Mouse (Mus musculus) lung, postnatal 0 days (tissue): ENCODE measurements around the gene Ogn. TPM values are rescaled to one million over a fixed set of nuclear protein-coding genes. Genes with fewer than 3 reads are reported as not detected.

Experiments used
- ATAC-seq: fragments of 200-750 bp; cut with Nextera tagmentation; 2 replicates; pipeline ENCODE4 v1.8.0; 2017; ENCODE audit warnings: moderate library complexity
- DNase-seq: peaks from one replicate; pipeline ENCODE4 v3.0.0-alpha.2; 2016; ENCODE audit warnings: low spot score
- H3K27ac ChIP-seq: fragments of 300-500 bp; sonication (generic); 2 replicates; pipeline ENCODE4 v1.5.1; 2014; ENCODE audit warnings: antibody characterized with exemption, mild to moderate bottlenecking, low read length, mixed read lengths
- H3K27me3 ChIP-seq: fragments of 300-500 bp; sonication (generic); replicated peaks from 2 replicates; pipeline ENCODE4 v1.6.1; 2014; ENCODE audit warnings: low read length, mixed read lengths; ENCODE audit not compliant: insufficient read depth
- H3K36me3 ChIP-seq: fragments of 300-500 bp; sonication (generic); 2 replicates; pipeline ENCODE4 v1.6.1; 2014; ENCODE audit warnings: low read length, mixed read lengths; ENCODE audit not compliant: insufficient read depth
- H3K4me1 ChIP-seq: fragments of 300-500 bp; sonication (generic); 2 replicates; pipeline ENCODE4 v1.6.1; 2014; ENCODE audit warnings: antibody characterized with exemption, low read depth, low read length, mixed read lengths; ENCODE audit not compliant: insufficient read depth
- H3K4me2 ChIP-seq: fragments of 300-500 bp; sonication (generic); replicated peaks from 2 replicates; pipeline ENCODE4 v1.6.1; 2014; ENCODE audit warnings: low read depth, mild to moderate bottlenecking, low read length, moderate library complexity, mixed read lengths
- H3K4me3 ChIP-seq: fragments of 300-500 bp; sonication (generic); 2 replicates; pipeline ENCODE4 v1.5.1; 2014; ENCODE audit warnings: low read depth, low read length
- H3K9ac ChIP-seq: fragments of 300-500 bp; sonication (generic); replicated peaks from 2 replicates; pipeline ENCODE4 v1.6.1; 2014; ENCODE audit warnings: low read depth, mild to moderate bottlenecking
- H3K9me3 ChIP-seq: fragments of 300-500 bp; sonication (generic); 2 replicates; pipeline ENCODE4 v1.6.1; 2016; ENCODE audit warnings: low read length, mixed read lengths
- CTCF ChIP-seq: IDR thresholded peaks from 2 replicates; pipeline ENCODE4 v1.5.1; 2016; ENCODE audit warnings: antibody characterized with exemption, mild to moderate bottlenecking
- EP300 ChIP-seq: IDR thresholded peaks from 2 replicates; pipeline ENCODE4 v1.6.1; 2016; ENCODE audit warnings: antibody characterized with exemption, mild to moderate bottlenecking, control low read depth
- WGBS: fragments of 180-500 bp; shearing (Covaris S2); extraction: QIAGEN DNeasy Blood & Tissue Kit; methylation state at CpG from one replicate; pipeline ENCODE4 v1.1.7; 2014; 5-methylcytosine and 5-hydroxymethylcytosine counted together
- polyA plus RNA-seq: library from polyadenylated mRNA; unstranded; fragments of >200 nt; fragmentation: Nextera tagmentation; extraction: Ambion mirVana; gene quantifications from 2 replicates; pipeline ENCODE4 v1.2.1, GENCODE M21; 2015

The Ogn gene
- polyA plus RNA-seq, 1 experiment from 2014 or later, result 79.1 TPM

GRCm38 (mm10) chr13:49639965-49640364, 32.1 kb downstream of the Ogn start:
- TF ChIP-seq EP300 (no peak), CTCF (no peak)
- H3K27ac ChIP-seq, result no peak overlapping the region
- no peak overlapping the region for H3K9ac ChIP-seq
- H3K9me3 ChIP-seq, result no peaks in the 10 kb centered on the region
- no peak for DNase-seq
- no peaks in the 10 kb centered on the region for H3K4me1 ChIP-seq
- H3K4me3 ChIP-seq, result no peak overlapping the region
- 96% methylated on average over 2 of the region's 2 CpGs for WGBS
- no peak overlapping the region for H3K4me2 ChIP-seq
- H3K27me3 ChIP-seq, result no peaks in the 10 kb centered on the region
- no peak for ATAC-seq
- no peaks in the 10 kb centered on the region for H3K36me3 ChIP-seq

GRCm38 (mm10) chr13:49642650-49643049, 34.8 kb downstream of the Ogn start:
- no peak for DNase-seq

GRCm38 (mm10) chr13:49643669-49644362, 36.0 kb downstream of the Ogn start:
- H3K4me3 ChIP-seq, result no peak overlapping the region
- H3K4me1 ChIP-seq, result no peaks in the 10 kb centered on the region
- H3K4me2 ChIP-seq, result no peak overlapping the region
- no peak for TF ChIP-seq EP300
- no peak for TF ChIP-seq CTCF
- H3K27me3 ChIP-seq, result no peaks in the 10 kb centered on the region
- H3K36me3 ChIP-seq, result no peaks in the 10 kb centered on the region
- ATAC-seq (peak; percentile 30; the same call in 1 of the 2 replicates), DNase-seq (peak; percentile 32)
- H3K9ac ChIP-seq, result no peak overlapping the region
- no peaks in the 10 kb centered on the region for H3K9me3 ChIP-seq
- H3K27ac ChIP-seq, result no peak overlapping the region

More at GRCm38 (mm10) chr13:49642650-49643049, 34.8 kb downstream of the Ogn start:
- no peak for TF ChIP-seq EP300
- no peak for TF ChIP-seq CTCF
- H3K36me3 ChIP-seq, result no peaks in the 10 kb centered on the region
- H3K9me3 ChIP-seq, result no peaks in the 10 kb centered on the region
- H3K4me3 ChIP-seq, result no peak overlapping the region
- no peak overlapping the region for H3K9ac ChIP-seq
- no peak overlapping the region for H3K4me2 ChIP-seq
- H3K4me1 ChIP-seq, result no peaks in the 10 kb centered on the region
- no peak overlapping the region for H3K27ac ChIP-seq
- H3K27me3 ChIP-seq, result no peaks in the 10 kb centered on the region
- WGBS, result 68% methylated on average over 6 of the region's 6 CpGs
- no peak for ATAC-seq

- H3K9me3 ChIP-seq, result no peaks in the 10 kb centered on the region
- H3K27ac ChIP-seq, result no peak overlapping the region
- peak; percentile 73 for ATAC-seq
- no peak overlapping the region for H3K4me2 ChIP-seq
- TF ChIP-seq CTCF, result peak; percentile 64
- TF ChIP-seq EP300, result peak; percentile 73
- no peak overlapping the region for H3K4me3 ChIP-seq
- no peak overlapping the region for H3K9ac ChIP-seq
- WGBS, result 51% methylated on average over 2 of the region's 2 CpGs
- no peaks in the 10 kb centered on the region for H3K27me3 ChIP-seq
- H3K36me3 ChIP-seq, result no peaks in the 10 kb centered on the region
- H3K4me1 ChIP-seq, result no peaks in the 10 kb centered on the region
- peak; percentile 89 for DNase-seq
Observed at GRCm38 (mm10) chr13:49644731-49645529, 37.1 kb downstream of the Ogn start.

GRCm38 (mm10) chr13:49646019-49646418, 38.2 kb downstream of the Ogn start:
- Histone ChIP-seq H3K27ac (no peak overlapping the region), H3K9ac (no peak overlapping the region), H3K4me1 (no peaks in the 10 kb centered on the region), H3K9me3 (no peaks in the 10 kb centered on the region), H3K27me3 (no peaks in the 10 kb centered on the region), H3K36me3 (no peaks in the 10 kb centered on the region), H3K4me2 (no peak overlapping the region), H3K4me3 (no peak overlapping the region)
- WGBS, result 84% methylated on average over 1 of the region's 1 CpGs
- DNase-seq (no peak), ATAC-seq (no peak)
- TF ChIP-seq EP300 (no peak), CTCF (no peak)

- Histone ChIP-seq H3K4me3 (no peak overlapping the region), H3K9ac (no peak overlapping the region), H3K36me3 (no peaks in the 10 kb centered on the region), H3K27me3 (no peaks in the 10 kb centered on the region), H3K4me2 (no peak overlapping the region), H3K9me3 (no peaks in the 10 kb centered on the region), H3K27ac (no peak overlapping the region), H3K4me1 (no peaks in the 10 kb centered on the region; the same call in 1 of the 2 replicates)
- WGBS, result 35% methylated on average over 2 of the region's 2 CpGs
- DNase-seq (peak; percentile 4), ATAC-seq (no peak)
- TF ChIP-seq EP300 (no peak), CTCF (peak; percentile 34; the same call in 1 of the 2 replicates)
Observed at GRCm38 (mm10) chr13:49651136-49651535, 43.3 kb downstream of the Ogn start.
